Mouse (Mus musculus) kidney, postnatal 14 days (tissue): ENCODE results near the gene Kmt2c.
"Not testable (repeated sequence)": the region's sequence is repeated elsewhere in the genome, so short reads cannot be mapped to it uniquely, and the experiment has no call there.

Source experiments
- DNase-seq: peaks from one replicate; pipeline ENCODE4 v3.0.0; 2022; ENCODE audit warnings: mixed read lengths

Gene Kmt2c

GRCm38 (mm10) chr5:25353509-25353908, 145.1 kb downstream of the Kmt2c start:
- no peak for DNase-seq

DNA sequence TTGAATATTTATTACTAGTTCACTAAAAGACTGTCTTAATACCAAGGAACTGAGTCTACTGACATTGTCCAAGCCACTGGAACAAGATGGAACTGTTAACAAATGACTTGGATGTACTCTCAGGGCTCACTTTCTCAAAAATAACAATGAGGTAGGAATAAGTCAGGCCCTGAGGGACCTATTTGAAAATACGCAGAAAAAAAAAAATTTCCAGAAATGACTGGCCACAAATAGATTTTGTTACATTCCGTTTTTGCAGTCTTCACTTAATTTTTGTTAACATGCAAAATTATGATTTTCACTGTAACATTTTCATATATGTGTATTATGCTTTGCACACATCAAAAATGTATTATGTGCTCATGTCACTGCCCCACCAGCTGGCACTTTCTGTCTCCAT, 167.3 kb downstream of the Kmt2c start:
- no peak for DNase-seq

DNA sequence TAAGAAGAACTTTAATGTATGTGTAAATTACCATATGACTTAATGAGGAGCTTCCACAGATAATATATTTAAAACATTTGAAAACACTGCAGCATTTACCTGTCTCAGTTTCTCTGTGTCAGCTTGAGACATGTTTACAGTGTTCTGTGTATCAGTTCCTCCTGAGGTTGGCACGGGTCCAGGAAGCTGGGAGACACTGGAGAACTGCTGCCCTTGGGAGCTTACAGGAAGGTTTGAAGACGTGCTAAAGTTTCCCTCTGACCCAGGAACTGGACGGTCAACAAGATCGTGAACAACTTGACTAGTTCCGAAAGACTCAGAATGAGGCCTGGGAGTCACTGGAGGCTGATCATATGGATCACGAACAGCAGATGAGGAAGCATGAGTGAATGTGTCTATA, 184.7 kb downstream of the Kmt2c start:
- DNase-seq = peak; percentile 40

GRCm38 (mm10) chr5:25310226-25310625, 188.4 kb downstream of the Kmt2c start:
- DNase-seq = no peak

- DNase-seq = no peak
These were observed 201.8 kb downstream of the Kmt2c start for GRCm38 (mm10) chr5:25296830-25297229.

- DNase-seq = no peak
These were observed 214.6 kb downstream of the Kmt2c start for GRCm38 (mm10) chr5:25283988-25284387.

GRCm38 (mm10) chr5:25276365-25276764, 222.2 kb downstream of the Kmt2c start:
- no peak for DNase-seq

GRCm38 (mm10) chr5:25275629-25276028, 223.0 kb downstream of the Kmt2c start:
- no peak for DNase-seq

- no peak for DNase-seq
These were observed 230.2 kb downstream of the Kmt2c start for GRCm38 (mm10) chr5:25268258-25268888.

- no peak for DNase-seq
These were observed 236.3 kb downstream of the Kmt2c start for GRCm38 (mm10) chr5:25262266-25262665.

- DNase-seq = peak; percentile 36
These were observed 237.1 kb downstream of the Kmt2c start for GRCm38 (mm10) chr5:25261452-25261851.

GRCm38 (mm10) chr5:25256686-25257085, 241.9 kb downstream of the Kmt2c start:
- no peak for DNase-seq

- DNase-seq = no peak
These were observed 244.1 kb downstream of the Kmt2c start for GRCm38 (mm10) chr5:25254491-25254890.

DNA sequence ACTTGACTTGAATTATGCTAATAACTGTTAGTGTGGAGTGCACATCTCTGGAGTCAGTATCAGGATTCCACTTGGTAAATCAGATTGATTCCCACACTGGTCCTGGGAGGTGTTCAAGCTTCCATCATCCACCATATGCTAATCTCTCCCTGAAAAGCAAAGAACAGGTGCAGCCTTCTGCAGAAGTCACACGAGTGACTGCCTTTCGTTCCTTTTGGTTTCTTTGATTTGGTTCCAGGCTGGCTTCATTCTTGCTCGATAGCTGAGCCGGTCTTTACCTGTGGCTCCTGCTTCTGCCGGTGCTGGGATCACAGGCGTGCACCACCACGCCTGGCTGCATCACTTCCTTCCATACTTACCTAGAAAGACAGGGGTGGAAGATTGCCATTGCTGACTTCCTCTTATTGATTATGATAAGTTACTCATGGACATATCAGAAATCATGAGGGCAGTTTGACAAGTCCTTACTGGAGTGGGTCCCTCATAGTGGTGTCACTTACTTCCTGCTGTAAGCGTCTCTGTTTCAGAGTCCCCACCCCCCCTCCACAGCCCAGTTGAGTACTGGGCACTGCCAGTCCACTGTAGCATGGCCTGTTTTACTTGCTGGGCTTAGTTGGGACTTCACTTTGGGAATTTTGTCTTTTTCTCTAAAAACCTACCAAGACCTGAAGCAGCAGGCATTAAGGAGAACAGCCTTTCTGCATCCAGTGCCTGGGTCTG, 245.6 kb downstream of the Kmt2c start:
- peak; percentile 30 for DNase-seq

DNA sequence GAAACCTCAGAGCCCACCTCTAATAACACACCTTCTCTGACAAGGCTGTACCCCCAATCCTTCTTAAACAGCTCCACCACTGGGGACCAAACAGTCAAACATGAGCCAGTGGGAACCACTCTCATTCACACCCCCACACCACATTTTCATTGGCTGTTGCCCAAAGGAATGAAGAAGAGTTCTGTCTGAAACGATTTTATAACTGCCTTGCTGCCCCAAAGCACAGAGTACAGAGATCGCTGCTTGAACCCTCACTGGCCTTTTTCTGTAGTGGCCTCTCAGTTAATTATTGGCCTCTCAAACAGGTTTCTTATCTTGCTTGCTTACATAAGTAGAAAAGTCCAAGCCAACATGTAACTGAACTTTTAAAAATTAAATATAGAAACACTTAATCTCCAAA, 246.2 kb downstream of the Kmt2c start:
- peak; percentile 78 for DNase-seq

DNA sequence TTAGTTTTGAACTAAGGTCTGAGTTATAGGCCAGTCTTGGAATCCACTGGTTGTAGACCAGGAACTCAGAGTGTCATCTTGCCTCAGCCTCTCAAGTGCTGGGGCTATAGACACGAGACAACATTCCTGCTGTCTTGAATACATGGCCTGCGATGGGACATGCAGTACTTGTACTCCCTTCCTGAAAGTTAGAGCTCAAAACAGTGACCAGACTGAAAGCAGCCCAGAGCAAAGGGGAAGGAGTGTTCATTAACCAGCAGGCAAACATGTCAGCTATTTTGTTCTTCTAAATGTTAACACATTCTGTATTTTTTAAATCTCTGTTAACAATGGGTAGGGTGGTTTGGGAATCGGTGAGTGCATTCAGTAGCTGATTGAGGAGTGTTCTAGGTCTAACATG, 251.5 kb downstream of the Kmt2c start:
- peak; percentile 65 for DNase-seq

GRCm38 (mm10) chr5:25246473-25246865, 252.1 kb downstream of the Kmt2c start:
- no peak for DNase-seq

GRCm38 (mm10) chr5:25245806-25246472, 252.6 kb downstream of the Kmt2c start:
- peak; percentile 54 for DNase-seq

DNA sequence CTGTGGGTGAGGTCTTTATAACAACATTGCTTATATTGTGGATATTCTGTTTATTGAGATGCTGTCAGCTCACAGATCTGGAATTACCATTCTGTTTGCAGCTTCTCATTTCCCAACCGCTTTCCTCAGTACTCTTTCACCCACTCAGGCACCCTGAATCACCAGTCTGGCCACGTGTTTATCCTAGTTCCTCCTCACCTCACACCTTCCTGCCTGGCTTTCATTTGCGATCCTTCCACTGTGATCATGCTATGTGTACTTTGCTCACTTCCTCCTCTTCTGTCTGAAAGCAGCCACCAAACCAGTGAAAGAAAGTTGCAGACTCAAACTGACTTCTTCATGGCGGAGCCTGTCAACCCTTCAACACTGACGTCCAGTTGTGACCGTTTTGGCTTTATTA, 255.5 kb downstream of the Kmt2c start:
- DNase-seq = peak; percentile 36

DNA sequence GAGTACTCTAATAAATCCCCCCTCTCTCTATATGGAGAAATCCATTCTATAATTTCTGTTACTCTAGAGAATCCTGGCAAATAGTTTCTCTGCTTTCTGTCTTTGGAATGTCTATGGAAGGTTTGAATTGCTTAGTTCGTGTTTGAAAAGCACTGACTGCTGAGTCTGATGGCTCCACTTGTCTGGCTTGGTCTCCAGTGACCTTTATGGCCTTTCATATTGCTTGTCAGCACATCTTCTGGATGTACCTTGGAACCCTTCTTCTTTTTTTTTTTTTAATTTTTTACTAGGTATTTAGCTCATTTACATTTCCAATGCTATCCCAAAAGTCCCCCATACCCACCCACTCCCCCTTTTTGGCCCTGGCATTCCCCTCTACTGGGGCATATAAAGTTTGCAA, 274.2 kb downstream of the Kmt2c start:
- DNase-seq = not testable (repeated sequence)

- DNase-seq = peak; percentile 93
These were observed 275.6 kb downstream of the Kmt2c start, which contains the start of gene E130116L18Rik for GRCm38 (mm10) chr5:25222752-25223702. E130116L18Rik (minus strand) TSS chr5:25223153.
